Mouse (Mus musculus) hindbrain, embryonic 11.5 days (tissue): ENCODE measurements around the gene Maff. TPM values are rescaled to one million over a fixed set of nuclear protein-coding genes. Genes with fewer than 3 reads are reported as not detected.

ENCODE experiments used
- ATAC-seq: fragments of 200-750 bp; cut with Nextera tagmentation; 2 replicates; pipeline ENCODE4 v1.8.0; 2017; ENCODE audit warnings: mild to moderate bottlenecking, moderate TSS enrichment, moderate library complexity; ENCODE audit not compliant: low FRiP score
- DNase-seq: peaks from one replicate; pipeline ENCODE4 v3.0.0-alpha.2; 2015; ENCODE audit warnings: low spot score
- H3K27ac ChIP-seq: fragments of 300-500 bp; sonication (generic); 2 replicates; pipeline ENCODE4 v1.5.1; 2014; ENCODE audit warnings: mild to moderate bottlenecking, low read depth, low read length
- H3K27me3 ChIP-seq: fragments of 300-500 bp; sonication (generic); 2 replicates; pipeline ENCODE4 v1.6.1; 2014; ENCODE audit warnings: mild to moderate bottlenecking, low read length, moderate library complexity, mixed read lengths; ENCODE audit not compliant: control insufficient read depth, insufficient read depth
- H3K36me3 ChIP-seq: fragments of 300-500 bp; sonication (generic); 2 replicates; pipeline ENCODE4 v1.6.1; 2014; ENCODE audit warnings: mild to moderate bottlenecking, low read length, moderate library complexity, mixed read lengths; ENCODE audit not compliant: control insufficient read depth, insufficient read depth
- H3K4me1 ChIP-seq: fragments of 300-500 bp; sonication (generic); replicated peaks from 2 replicates; pipeline ENCODE4 v1.6.1; 2014; ENCODE audit warnings: low read length, mixed read lengths; ENCODE audit not compliant: control insufficient read depth, insufficient read depth
- H3K4me2 ChIP-seq: fragments of 300-500 bp; sonication (generic); replicated peaks from 2 replicates; pipeline ENCODE4 v1.6.1; 2014; ENCODE audit warnings: mild to moderate bottlenecking, low read depth, low read length
- H3K4me3 ChIP-seq: fragments of 300-500 bp; sonication (generic); 2 replicates; pipeline ENCODE4 v1.5.1; 2014; ENCODE audit warnings: low read depth, low read length
- H3K9ac ChIP-seq: fragments of 300-500 bp; sonication (generic); 2 replicates; pipeline ENCODE4 v1.6.1; 2014; ENCODE audit warnings: low read depth, low read length
- H3K9me3 ChIP-seq: fragments of 300-500 bp; sonication (generic); 2 replicates; pipeline ENCODE4 v1.6.1; 2016; ENCODE audit warnings: low read length; ENCODE audit not compliant: control insufficient read depth
- WGBS: fragments of 180-500 bp; shearing (Covaris S2); extraction: QIAGEN DNeasy Blood & Tissue Kit; methylation state at CpG from one replicate; pipeline ENCODE4 v1.1.7; 2014; 5-methylcytosine and 5-hydroxymethylcytosine counted together
- microRNA counts: library from miRNA; unstranded; fragments of <30 nt; microRNA quantifications from one replicate; lab custom pipeline; 2015
- polyA plus RNA-seq: library from polyadenylated mRNA; unstranded; fragments of >200 nt; fragmentation: Nextera tagmentation; extraction: Ambion mirVana; gene quantifications from 2 replicates; pipeline ENCODE4 v1.2.1, GENCODE M21; 2014

Gene Maff
- polyA plus RNA-seq, 1 experiment from 2014 or later, result 1.6 TPM

DNA sequence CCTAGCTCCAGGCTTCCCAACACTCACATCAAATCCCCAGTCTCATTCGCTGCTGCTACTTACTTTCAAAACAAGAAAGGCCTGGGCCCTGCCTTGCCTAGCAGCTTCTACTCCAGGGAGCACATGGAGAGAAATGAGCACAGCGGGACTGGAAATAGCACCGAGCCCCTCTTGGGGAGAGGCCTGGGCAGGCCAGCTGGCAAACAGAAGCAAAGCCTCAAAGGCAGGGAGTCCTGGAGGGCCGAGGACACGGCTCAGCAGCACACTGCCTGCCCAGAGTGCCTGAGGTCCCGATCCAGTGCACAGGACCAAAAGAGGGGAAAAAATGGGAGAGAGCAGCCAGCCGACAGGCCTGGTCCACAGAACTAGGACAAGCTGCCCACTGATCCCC lies 54.5 kb downstream of the Maff start:
- Histone ChIP-seq H3K9ac (peak overlapping the region; percentile 20; the same call in 1 of the 2 replicates), H3K36me3 (no peaks in the 10 kb centered on the region), H3K4me3 (no peak overlapping the region), H3K27ac (no peak overlapping the region), H3K4me2 (peak overlapping the region; percentile 7; the same call in 1 of the 2 replicates), H3K4me1 (peaks cover 5% of the 10 kb centered on the region), H3K9me3 (no peaks in the 10 kb centered on the region), H3K27me3 (no peaks in the 10 kb centered on the region)
- 60% methylated on average over 7 of the region's 7 CpGs for WGBS
- DNase-seq (no peak), ATAC-seq (no peak)

DNA sequence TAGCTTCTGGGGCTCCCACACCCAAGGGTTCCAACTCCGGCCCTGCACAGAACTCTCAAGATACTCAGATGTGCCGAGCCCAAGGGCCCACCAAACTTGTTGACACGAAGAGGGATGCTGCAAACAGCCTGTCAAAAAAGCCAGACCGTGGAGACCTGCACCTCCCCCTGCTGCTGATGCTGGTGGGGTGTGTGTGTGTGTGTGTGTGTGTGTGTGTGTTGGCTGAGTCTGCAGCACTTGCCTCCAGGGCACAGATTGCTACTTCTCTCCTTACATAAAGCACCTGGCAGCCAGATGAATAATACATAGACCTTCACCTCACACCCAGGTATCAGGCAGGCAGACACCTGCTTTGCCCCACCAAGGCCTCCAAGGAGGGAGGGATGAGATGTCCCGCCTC lies 55.8 kb downstream of the Maff start:
- no peak overlapping the region for H3K27ac ChIP-seq
- no peak for ATAC-seq
- H3K9ac ChIP-seq, result peak overlapping the region; percentile 90
- H3K4me2 ChIP-seq, result peak overlapping the region; percentile 86
- no peaks in the 10 kb centered on the region for H3K27me3 ChIP-seq
- H3K9me3 ChIP-seq, result no peaks in the 10 kb centered on the region
- peak; percentile 28 for DNase-seq
- H3K4me1 ChIP-seq, result peaks cover 5% of the 10 kb centered on the region
- H3K36me3 ChIP-seq, result no peaks in the 10 kb centered on the region
- WGBS, result 25% methylated on average over 5 of the region's 5 CpGs
- peak overlapping the region; percentile 96 for H3K4me3 ChIP-seq

DNA sequence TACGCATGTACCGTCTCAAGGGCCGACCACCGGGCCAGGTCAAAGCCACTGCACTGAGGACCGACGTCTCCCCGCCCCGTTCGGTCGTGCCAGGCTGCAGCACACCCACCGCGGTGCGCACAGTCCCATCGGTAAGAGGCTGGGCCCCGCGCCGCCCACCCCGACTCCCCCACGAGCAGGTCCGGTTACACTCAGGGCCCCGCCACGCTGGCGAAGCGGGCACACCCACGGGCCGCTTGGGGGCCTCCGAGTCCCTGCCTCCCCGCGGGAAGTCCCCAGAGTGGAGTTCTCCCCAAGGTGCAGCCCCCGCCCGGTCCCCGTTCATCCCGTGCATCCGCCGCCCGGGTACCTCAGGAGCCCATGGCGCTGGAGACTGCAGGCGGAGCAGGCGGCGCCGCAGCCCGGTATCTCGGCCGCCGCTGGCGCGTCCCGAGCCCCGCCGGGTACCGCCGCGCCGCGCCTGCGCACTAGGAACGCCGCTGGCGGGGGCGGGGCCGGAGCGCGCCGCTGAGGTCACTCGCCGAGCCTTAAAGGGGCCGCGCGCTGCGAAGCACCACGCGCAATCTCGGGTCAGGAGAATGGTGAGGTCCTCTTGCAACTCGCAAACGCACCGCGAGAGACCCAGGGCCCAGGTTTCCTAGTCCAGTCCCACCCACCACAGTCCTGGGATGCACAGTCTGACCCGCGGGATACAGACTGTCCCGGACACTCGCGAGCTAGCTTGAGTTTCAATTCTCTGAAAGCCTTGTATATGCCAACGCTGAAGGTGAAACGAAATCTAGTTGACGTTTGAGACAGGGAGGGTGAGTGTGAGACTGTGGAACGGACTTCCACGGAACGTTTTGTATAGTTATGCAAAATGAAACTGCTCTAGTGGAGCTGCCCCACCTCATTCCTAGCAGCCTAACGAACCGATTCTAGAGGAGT lies 56.7 kb downstream of the Maff start, which contains the start of gene Tmem184b:
Gene Tmem184b, minus strand, starts transcription at position 734 of the 927 bp plus-strand sequence.
- peak within 1 kb of the TSS; percentile 86 for H3K4me2 ChIP-seq
- peaks cover 5% of the 10 kb centered on the region for H3K4me1 ChIP-seq
- H3K36me3 ChIP-seq, result no peaks in the 10 kb centered on the region
- H3K27ac ChIP-seq, result no peak within 1 kb of the TSS
- WGBS, result under 1% methylated on average over 87 of the region's 90 CpGs
- no peaks in the 10 kb centered on the region for H3K27me3 ChIP-seq
- DNase-seq (peak; percentile 96), ATAC-seq (peak; percentile 89)
- H3K9me3 ChIP-seq, result no peaks in the 10 kb centered on the region
- H3K9ac ChIP-seq, result peak within 1 kb of the TSS; percentile 90
- H3K4me3 ChIP-seq, result peak within 1 kb of the TSS; percentile 96

DNA sequence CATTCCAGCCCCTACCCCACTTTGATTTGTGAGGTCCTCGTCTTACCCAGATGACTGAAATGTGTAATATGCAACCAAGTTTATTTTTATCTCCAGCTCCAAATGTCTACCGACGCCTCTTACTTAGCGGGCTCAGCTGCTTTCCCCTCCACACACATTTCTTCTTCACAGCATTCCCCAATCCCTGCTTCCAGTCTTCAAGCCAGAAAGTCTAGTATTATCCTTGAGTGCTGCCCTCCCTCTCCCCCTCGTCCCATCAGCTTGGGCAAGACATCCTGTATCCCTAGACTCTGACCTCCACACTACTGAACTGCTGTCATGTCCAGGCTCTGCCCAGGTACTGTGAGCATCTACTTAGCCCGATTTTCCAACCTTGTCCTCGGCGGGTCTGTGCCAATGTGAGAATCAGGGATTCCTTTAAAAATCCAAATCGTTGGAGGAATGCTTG lies 57.4 kb downstream of the Maff start:
- no peaks in the 10 kb centered on the region for H3K27me3 ChIP-seq
- no peaks in the 10 kb centered on the region for H3K9me3 ChIP-seq
- H3K4me3 ChIP-seq, result peak overlapping the region; percentile 96
- DNase-seq (no peak), ATAC-seq (no peak; the same call in 1 of the 2 replicates)
- H3K27ac ChIP-seq, result no peak overlapping the region
- H3K4me2 ChIP-seq, result peak overlapping the region; percentile 86
- no peaks in the 10 kb centered on the region for H3K36me3 ChIP-seq
- peaks cover 5% of the 10 kb centered on the region for H3K4me1 ChIP-seq
- WGBS, result 17% methylated on average over 9 of the region's 9 CpGs
- peak overlapping the region; percentile 90 for H3K9ac ChIP-seq

DNA sequence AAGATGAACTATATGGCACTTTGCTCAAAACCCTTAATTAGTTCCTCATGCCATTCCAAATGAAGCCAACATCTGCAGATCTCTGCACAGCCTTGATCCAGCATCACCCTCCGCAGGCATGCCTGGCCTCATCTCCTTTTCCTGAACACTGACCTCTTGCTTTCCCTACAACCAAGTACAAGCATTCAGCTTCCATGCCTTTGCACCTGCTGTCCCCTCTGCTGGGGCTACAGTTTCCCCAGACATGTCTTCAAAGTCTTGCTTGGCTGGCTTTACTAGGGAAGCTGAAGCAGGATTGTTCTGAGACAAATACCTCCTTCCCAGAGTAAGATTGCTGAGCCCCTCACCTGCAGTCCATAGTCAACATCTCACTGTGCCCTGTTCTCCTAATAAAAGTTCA lies 57.9 kb downstream of the Maff start:
- DNase-seq (no peak), ATAC-seq (no peak)
- H3K36me3 ChIP-seq, result no peaks in the 10 kb centered on the region
- H3K4me2 ChIP-seq, result no peak overlapping the region
- H3K4me1 ChIP-seq, result peaks cover 5% of the 10 kb centered on the region
- no peak overlapping the region for H3K4me3 ChIP-seq
- no peak overlapping the region for H3K9ac ChIP-seq
- 84% methylated on average over 1 of the region's 1 CpGs for WGBS
- no peaks in the 10 kb centered on the region for H3K9me3 ChIP-seq
- H3K27me3 ChIP-seq, result no peaks in the 10 kb centered on the region
- no peak overlapping the region for H3K27ac ChIP-seq

DNA sequence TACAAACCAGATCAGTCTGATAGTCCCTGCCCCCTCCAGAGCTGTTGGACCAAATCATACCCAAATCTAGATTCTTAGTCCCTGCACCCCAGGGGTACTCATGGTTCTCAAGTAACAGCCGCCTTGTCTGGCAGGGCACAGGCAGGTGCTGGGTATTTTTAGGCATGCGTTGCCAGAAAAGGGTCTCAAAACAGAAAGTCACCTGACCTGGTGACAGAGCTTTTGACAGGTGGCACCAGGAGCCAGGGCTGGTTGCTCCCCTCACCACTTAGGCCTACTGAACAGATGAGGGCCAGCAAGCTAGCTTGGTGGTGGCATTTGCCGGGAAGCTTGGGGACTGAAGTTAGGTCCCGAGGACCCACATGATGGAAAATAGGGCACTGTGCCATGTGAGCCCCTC lies 60.1 kb downstream of the Maff start:
- 76% methylated on average over 4 of the region's 4 CpGs for WGBS
- Histone ChIP-seq H3K27ac (no peak overlapping the region), H3K36me3 (no peaks in the 10 kb centered on the region), H3K4me3 (no peak overlapping the region), H3K9ac (no peak overlapping the region), H3K27me3 (no peaks in the 10 kb centered on the region), H3K9me3 (no peaks in the 10 kb centered on the region), H3K4me1 (peaks cover 4% of the 10 kb centered on the region; the same call in 1 of the 2 replicates), H3K4me2 (no peak overlapping the region)
- no peak for ATAC-seq
- DNase-seq, result no peak

MicroRNA genes within 50 kb of the gene (microRNA counts, 519-probe panel; counts per million panel counts)
- not detected for microRNA mmu-miR-1943 (lab: Ali Mortazavi, UCI)

Other genes with a start within 250 kb of the Maff start
- 5.3 and 7.2 TPM in 2 replicates for gene Micall1, start 237.7 kb upstream of the Maff start, polyA plus RNA-seq
- gene Polr2f, start 205.6 kb upstream of the Maff start, polyA plus RNA-seq, result 336 and 363 TPM in 2 replicates
- 13.5 and 15.0 TPM in 2 replicates for gene 1700088E04Rik, start 205.4 kb upstream of the Maff start, polyA plus RNA-seq
- gene Sox10, start 181.4 kb upstream of the Maff start, polyA plus RNA-seq, result 11.4 and 16.8 TPM in 2 replicates
- gene Pick1, start 117.4 kb upstream of the Maff start, polyA plus RNA-seq, result 23.5 and 28.0 TPM in 2 replicates
- gene Gm49486, start 117.2 kb upstream of the Maff start, polyA plus RNA-seq, result 0.35 and 0.68 TPM in 2 replicates
- gene Slc16a8, start 91.9 kb upstream of the Maff start, polyA plus RNA-seq, result 0.26 TPM in 1 of 2 replicates, not detected in the other
- gene Baiap2l2, start 61.1 kb upstream of the Maff start, polyA plus RNA-seq, result 1.4 and 1.5 TPM in 2 replicates
- gene Pla2g6, start 18.2 kb upstream of the Maff start, polyA plus RNA-seq, result 18.0 and 20.4 TPM in 2 replicates
- gene Tmem184b, start 56.9 kb downstream of the Maff start, polyA plus RNA-seq, result 32.7 and 33.5 TPM in 2 replicates
- gene Csnk1e, start 108.9 kb downstream of the Maff start, polyA plus RNA-seq, result 193 and 195 TPM in 2 replicates
- gene Kcnj4, start 158.6 kb downstream of the Maff start, polyA plus RNA-seq, result not detected in 2 replicates
- gene Kdelr3, start 169.8 kb downstream of the Maff start, polyA plus RNA-seq, result 15.8 and 18.3 TPM in 2 replicates
- 87.6 and 116 TPM in 2 replicates for gene Ddx17, start 200.1 kb downstream of the Maff start, polyA plus RNA-seq